Mouse (Mus musculus) liver, adult 2 months (tissue): ENCODE data around the gene Clmn.

Source experiments
- CTCF ChIP-seq: fragments of 200-500 bp; IDR thresholded peaks from 2 replicates; pipeline ENCODE4 v1.5.1; 2011; ENCODE audit warnings: low read depth, low read length, control low read depth
- POLR2A ChIP-seq: fragments of 200-500 bp; IDR thresholded peaks from 2 replicates; pipeline ENCODE4 v1.6.1; 2011; ENCODE audit warnings: low read length, control low read depth; ENCODE audit not compliant: insufficient read depth; ENCODE audit errors: extremely low read depth

- TF ChIP-seq CTCF, result no peak
- TF ChIP-seq POLR2A, result no peak
Measured at GRCm38 (mm10) chr12:104912990-104913389, 48.1 kb upstream of the Clmn start.
